Mouse (Mus musculus): ENCODE data around the gene Clps. TPM values are rescaled to one million over a fixed set of nuclear protein-coding genes. Genes with fewer than 3 reads are reported as not detected.

Gene Clps
- polyA plus RNA-seq (2012; rRNA removed): 0.15 and 0.59 TPM in 2 replicates
- polyA plus RNA-seq (2014; fragmentation: Nextera tagmentation; extraction: Ambion mirVana): not detected in 2 replicates

DNA sequence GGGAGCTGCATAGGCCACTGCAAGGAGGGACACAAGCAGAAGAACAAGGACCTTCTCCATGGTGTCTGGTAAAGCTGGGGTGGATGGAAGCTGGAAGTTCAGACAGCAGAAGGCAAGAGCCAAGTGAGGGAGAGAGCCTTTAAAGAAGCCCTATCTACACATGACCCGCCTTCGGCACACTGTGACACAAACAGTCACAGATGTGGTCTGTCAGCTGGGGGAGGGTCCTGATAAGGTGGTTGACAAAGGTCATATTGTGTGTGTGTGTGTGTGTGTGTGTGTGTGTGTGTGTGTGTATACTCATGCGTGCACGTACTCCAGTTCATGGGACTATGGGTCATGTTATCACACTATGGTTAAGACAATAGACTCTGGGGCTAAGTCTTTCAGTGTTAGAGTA is at the start of gene Clps:
Gene Clps (minus strand): TSS at position 169 of the 400 bp plus-strand sequence.
- Histone ChIP-seq H3K36me3 (ENCODE audit: control insufficient read depth, insufficient read depth, low read length) (no peaks in the 10 kb centered on the region), H3K4me2 (replicated peaks; ENCODE audit: low read depth, low read length, severe bottlenecking) (no peak within 1 kb of the TSS), H3K27ac (replicated peaks; ENCODE audit: low read depth, low read length) (no peak within 1 kb of the TSS), H3K4me1 (ENCODE audit: control insufficient read depth, insufficient read depth, low read length) (peaks cover 13% of the 10 kb centered on the region), H3K4me3 (replicated peaks; ENCODE audit: low read length) (no peak within 1 kb of the TSS), H3K27me3 (ENCODE audit: control insufficient read depth, insufficient read depth, low read length) (no peaks in the 10 kb centered on the region), H3K9ac (ENCODE audit: low read depth, low read length, severe bottlenecking) (no peak within 1 kb of the TSS), H3K9me3 (ENCODE audit: control insufficient read depth, low read length) (no peaks in the 10 kb centered on the region)
- no peak for TF ChIP-seq POLR2A (IDR thresholded peaks at IDR 0.05; ENCODE audit: borderline replicate concordance, extremely low read depth, insufficient read depth, insufficient read length)
- WGBS: 82% methylated on average over 4 of the region's 4 CpGs
- DNase-seq (ENCODE audit: low spot score) (no peak), ATAC-seq (ENCODE audit: low FRiP score, low read depth) (no peak)

DNA sequence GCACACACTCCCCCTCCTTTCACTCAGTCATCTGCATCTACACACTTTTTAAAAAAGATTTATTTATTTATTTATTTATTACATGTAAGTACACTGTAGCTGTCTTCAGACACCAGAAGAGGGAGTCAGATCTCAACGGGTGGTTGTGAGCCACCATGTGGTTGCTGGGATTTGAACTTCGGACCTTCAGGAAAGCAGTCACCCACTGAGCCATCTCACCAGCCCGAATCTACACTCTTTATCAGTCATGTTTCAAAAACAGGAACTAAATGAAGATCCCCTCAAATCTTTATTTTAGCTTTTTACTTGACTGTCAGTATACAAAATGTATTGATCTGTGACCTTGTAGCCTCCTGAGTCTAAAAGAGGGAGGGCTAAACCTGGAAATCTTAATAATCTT is 49.0 kb upstream of the Clps start:
- no peak overlapping the region for H3K27ac ChIP-seq (replicated peaks; ENCODE audit: low read depth, low read length)

DNA sequence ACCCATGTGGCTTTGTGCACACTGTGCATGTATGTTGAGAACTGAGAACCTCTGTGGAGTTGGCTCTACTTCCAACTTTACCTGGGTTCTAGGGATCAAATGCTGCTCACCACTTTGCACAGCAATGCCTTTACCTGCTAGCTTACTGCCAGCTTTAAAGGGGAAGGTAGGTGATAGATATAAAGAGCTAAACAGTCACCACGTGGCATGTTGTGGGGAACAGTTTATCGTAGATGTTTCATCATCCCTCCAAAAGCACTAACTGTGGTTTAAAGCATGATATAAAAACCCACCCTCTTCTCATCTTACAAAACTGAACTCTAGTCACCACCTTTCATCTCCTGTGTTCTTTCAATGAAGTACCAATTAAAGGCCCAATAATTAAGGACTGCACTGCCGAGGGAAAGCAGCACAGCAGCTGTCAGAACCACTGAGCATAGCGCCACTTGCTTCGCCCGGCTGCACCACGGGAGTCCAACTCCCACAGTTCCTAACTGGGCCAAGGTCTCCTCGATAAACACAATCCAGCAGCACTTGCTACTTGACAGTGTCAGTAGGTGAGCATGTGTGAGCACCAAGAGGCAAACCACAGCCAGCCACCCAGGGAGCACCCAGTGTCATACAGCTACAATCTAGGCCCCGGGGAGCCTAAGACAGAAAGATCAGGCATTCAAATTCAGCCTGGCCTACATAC is 41.1 kb upstream of the Clps start:
- Histone ChIP-seq H3K27me3 (ENCODE audit: control insufficient read depth, insufficient read depth, low read length) (no peaks in the 10 kb centered on the region), H3K36me3 (ENCODE audit: control insufficient read depth, insufficient read depth, low read length) (peaks cover 93% of the 10 kb centered on the region), H3K9me3 (ENCODE audit: control insufficient read depth, low read length) (no peaks in the 10 kb centered on the region), H3K4me2 (replicated peaks; ENCODE audit: low read depth, low read length, severe bottlenecking) (no peak overlapping the region), H3K27ac (replicated peaks; ENCODE audit: low read depth, low read length) (no peak overlapping the region), H3K4me3 (replicated peaks; ENCODE audit: low read length) (no peak overlapping the region), H3K4me1 (ENCODE audit: control insufficient read depth, insufficient read depth, low read length) (no peaks in the 10 kb centered on the region), H3K9ac (ENCODE audit: low read depth, low read length, severe bottlenecking) (no peak overlapping the region)
- ATAC-seq (ENCODE audit: low FRiP score, low read depth): no peak
- DNase-seq (ENCODE audit: low spot score): no peak
- no peak for TF ChIP-seq POLR2A (IDR thresholded peaks at IDR 0.05; ENCODE audit: borderline replicate concordance, extremely low read depth, insufficient read depth, insufficient read length)
- 80% methylated on average over 9 of the region's 9 CpGs for WGBS

More for the DNA sequence above, 49.0 kb upstream of the Clps start:
- no peaks in the 10 kb centered on the region for H3K9me3 ChIP-seq (ENCODE audit: control insufficient read depth, low read length)
- H3K27me3 ChIP-seq (ENCODE audit: control insufficient read depth, insufficient read depth, low read length): no peaks in the 10 kb centered on the region
- TF ChIP-seq POLR2A (IDR thresholded peaks at IDR 0.05; ENCODE audit: borderline replicate concordance, extremely low read depth, insufficient read depth, insufficient read length): no peak
- no peaks in the 10 kb centered on the region for H3K4me1 ChIP-seq (ENCODE audit: control insufficient read depth, insufficient read depth, low read length)
- no peak overlapping the region for H3K4me2 ChIP-seq (replicated peaks; ENCODE audit: low read depth, low read length, severe bottlenecking)
- no peak for DNase-seq (ENCODE audit: low spot score)
- peaks cover 46% of the 10 kb centered on the region for H3K36me3 ChIP-seq (ENCODE audit: control insufficient read depth, insufficient read depth, low read length)
- no peak overlapping the region for H3K4me3 ChIP-seq (replicated peaks; ENCODE audit: low read length)
- WGBS: 83% methylated on average over 3 of the region's 3 CpGs
- H3K9ac ChIP-seq (ENCODE audit: low read depth, low read length, severe bottlenecking): no peak overlapping the region
- no peak for ATAC-seq (ENCODE audit: low FRiP score, low read depth)

DNA sequence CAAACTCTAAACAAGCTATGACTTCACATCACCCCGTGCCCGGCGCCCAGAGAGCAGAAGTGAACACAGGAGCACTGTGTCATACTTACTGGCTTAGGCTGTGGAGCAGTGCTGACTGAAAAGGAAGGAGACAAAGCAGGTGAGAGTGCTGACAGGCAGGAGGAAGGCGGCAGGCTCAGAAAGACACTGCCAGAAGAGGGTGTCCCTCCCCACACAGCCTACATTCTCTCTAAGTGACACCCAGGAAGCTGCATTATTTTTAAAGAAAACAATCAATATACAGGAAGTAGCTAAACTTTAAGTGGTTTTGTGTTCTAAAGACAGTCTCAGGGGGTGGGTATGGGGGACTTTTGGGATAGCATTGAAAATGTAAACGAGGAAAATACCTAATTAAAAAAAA is 40.2 kb upstream of the Clps start:
- 92% methylated on average over 5 of the region's 5 CpGs for WGBS
- ATAC-seq (ENCODE audit: low FRiP score, low read depth) (no peak), DNase-seq (ENCODE audit: low spot score) (no peak)
- Histone ChIP-seq H3K9ac (ENCODE audit: low read depth, low read length, severe bottlenecking) (no peak overlapping the region), H3K4me2 (replicated peaks; ENCODE audit: low read depth, low read length, severe bottlenecking) (no peak overlapping the region), H3K27me3 (ENCODE audit: control insufficient read depth, insufficient read depth, low read length) (no peaks in the 10 kb centered on the region), H3K27ac (replicated peaks; ENCODE audit: low read depth, low read length) (no peak overlapping the region), H3K4me3 (replicated peaks; ENCODE audit: low read length) (no peak overlapping the region), H3K9me3 (ENCODE audit: control insufficient read depth, low read length) (no peaks in the 10 kb centered on the region), H3K36me3 (ENCODE audit: control insufficient read depth, insufficient read depth, low read length) (peaks cover 93% of the 10 kb centered on the region), H3K4me1 (ENCODE audit: control insufficient read depth, insufficient read depth, low read length) (no peaks in the 10 kb centered on the region)
- TF ChIP-seq POLR2A (IDR thresholded peaks at IDR 0.05; ENCODE audit: borderline replicate concordance, extremely low read depth, insufficient read depth, insufficient read length): no peak

DNA sequence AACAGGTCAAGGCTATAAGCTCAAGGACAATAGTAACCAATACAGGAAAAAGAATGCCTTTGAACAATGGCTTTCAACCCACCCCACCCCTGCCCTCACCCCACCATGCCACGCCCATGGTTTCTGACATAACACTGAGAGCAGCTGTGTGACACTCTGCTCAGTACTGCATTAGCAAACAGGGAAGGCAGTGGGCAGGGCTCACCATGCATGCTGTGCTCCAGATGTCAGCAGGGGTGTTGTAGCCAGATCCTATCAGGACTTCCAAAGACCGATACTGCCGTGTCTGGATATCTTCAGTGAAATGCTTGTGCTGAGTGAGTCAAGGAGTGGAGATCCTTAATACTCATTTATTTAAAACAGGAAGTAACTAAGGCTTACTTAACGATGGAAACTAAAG is 33.4 kb upstream of the Clps start:
- Histone ChIP-seq H3K9me3 (ENCODE audit: control insufficient read depth, low read length) (no peaks in the 10 kb centered on the region), H3K4me1 (ENCODE audit: control insufficient read depth, insufficient read depth, low read length) (no peaks in the 10 kb centered on the region), H3K27ac (replicated peaks; ENCODE audit: low read depth, low read length) (no peak overlapping the region), H3K4me3 (replicated peaks; ENCODE audit: low read length) (no peak overlapping the region), H3K27me3 (ENCODE audit: control insufficient read depth, insufficient read depth, low read length) (no peaks in the 10 kb centered on the region), H3K9ac (ENCODE audit: low read depth, low read length, severe bottlenecking) (no peak overlapping the region), H3K4me2 (replicated peaks; ENCODE audit: low read depth, low read length, severe bottlenecking) (no peak overlapping the region), H3K36me3 (ENCODE audit: control insufficient read depth, insufficient read depth, low read length) (peaks cover 88% of the 10 kb centered on the region)
- no peak for ATAC-seq (ENCODE audit: low FRiP score, low read depth)
- peak; percentile 20 for DNase-seq (ENCODE audit: low spot score)
- WGBS: 51% methylated on average over 4 of the region's 4 CpGs
- TF ChIP-seq POLR2A (IDR thresholded peaks at IDR 0.05; ENCODE audit: borderline replicate concordance, extremely low read depth, insufficient read depth, insufficient read length): no peak
